Mouse (Mus musculus): ENCODE results near the gene Ago3. TPM values are rescaled to one million over a fixed set of nuclear protein-coding genes. Genes with fewer than 3 reads are reported as not detected.
A peak's percentile ranks its signal among the peaks of the same experiment; 100 is the strongest.

Gene Ago3
- 17.2 and 18.6 TPM in 2 replicates for polyA plus RNA-seq (2016; fragmentation: Nextera tagmentation; extraction: Ambion mirVana)

GRCm38 (mm10) chr4:126429347-126430079 lies at the start of gene Ago3:
Ago3 (minus strand) TSS chr4:126429556.
- Histone ChIP-seq H3K4me1 (peaks cover 6% of the 10 kb centered on the region; the same call in 1 of the 2 replicates), H3K9me3 (no peaks in the 10 kb centered on the region), H3K27me3 (replicated peaks) (no peaks in the 10 kb centered on the region), H3K4me2 (replicated peaks) (peak within 1 kb of the TSS; percentile 77), H3K4me3 (peak within 1 kb of the TSS; percentile 80), H3K9ac (peak within 1 kb of the TSS; percentile 85), H3K27ac (peak within 1 kb of the TSS; percentile 64), H3K36me3 (no peaks in the 10 kb centered on the region; the same call in none of the 2 replicates)
- under 1% methylated on average over 65 of the region's 65 CpGs for WGBS
- ATAC-seq (ENCODE audit: low FRiP score, low read depth), result peak; percentile 94

DNA sequence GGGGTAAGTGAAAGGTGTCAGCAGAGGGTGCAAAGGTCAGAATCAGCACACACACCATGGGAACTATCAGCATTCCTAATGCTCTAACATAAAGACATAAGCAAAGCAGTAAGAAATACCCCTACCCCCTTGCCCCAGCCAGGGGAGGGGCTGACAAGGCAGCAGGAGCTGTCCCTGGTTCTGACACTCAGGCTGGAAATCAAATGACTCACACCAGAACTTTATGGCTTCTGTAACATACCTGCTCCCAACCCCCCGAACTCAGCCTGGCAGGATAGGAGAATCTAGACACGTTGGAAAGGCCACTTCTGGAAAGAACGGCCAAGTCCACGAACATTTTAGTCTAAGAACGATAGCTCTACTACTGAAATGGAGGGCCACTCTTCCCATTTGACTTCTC lies 43.7 kb upstream of the Ago3 start:
- Histone ChIP-seq H3K9ac (no peak overlapping the region), H3K27ac (no peak overlapping the region), H3K4me1 (no peaks in the 10 kb centered on the region), H3K36me3 (no peaks in the 10 kb centered on the region), H3K9me3 (no peaks in the 10 kb centered on the region), H3K27me3 (replicated peaks) (no peaks in the 10 kb centered on the region), H3K4me2 (replicated peaks) (no peak overlapping the region), H3K4me3 (no peak overlapping the region)
- WGBS, result 47% methylated on average over 5 of the region's 5 CpGs
- ATAC-seq (ENCODE audit: low FRiP score, low read depth), result no peak

DNA sequence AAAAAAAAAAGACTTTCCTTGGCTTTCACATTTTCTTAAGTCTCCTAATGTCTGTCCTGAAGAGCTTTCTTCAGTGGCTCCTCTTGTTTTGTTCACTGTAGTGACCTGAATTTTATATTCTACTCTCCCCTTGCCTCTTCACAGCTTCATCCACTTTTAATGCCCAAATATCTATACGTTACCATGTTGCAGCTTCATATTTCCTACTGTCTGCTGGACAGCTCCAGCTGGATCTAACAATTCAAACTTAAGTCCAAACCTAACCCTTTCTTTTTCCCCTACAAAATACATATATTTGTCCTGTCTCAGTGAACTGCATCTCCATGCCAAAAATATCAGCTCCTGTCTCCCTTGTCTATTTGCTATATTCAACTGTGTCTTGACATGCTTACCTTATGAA lies 40.0 kb upstream of the Ago3 start:
- Histone ChIP-seq H3K4me1 (peaks cover 29% of the 10 kb centered on the region), H3K27me3 (replicated peaks) (no peaks in the 10 kb centered on the region), H3K36me3 (no peaks in the 10 kb centered on the region), H3K4me2 (replicated peaks) (peak overlapping the region; percentile 74; the same call in 1 of the 2 replicates), H3K9ac (no peak overlapping the region), H3K27ac (0 out of 2 replicates have a peak overlapping the region, but pooled peaks have one; percentile 93), H3K4me3 (no peak overlapping the region), H3K9me3 (no peaks in the 10 kb centered on the region)
- WGBS, result 75% methylated on average over 1 of the region's 1 CpGs
- ATAC-seq (ENCODE audit: low FRiP score, low read depth), result no peak

- Histone ChIP-seq H3K4me3 (peak overlapping the region; percentile 94; the same call in 1 of the 2 replicates), H3K4me1 (peaks cover 34% of the 10 kb centered on the region), H3K4me2 (replicated peaks) (peak overlapping the region; percentile 74), H3K9ac (peak overlapping the region; percentile 97; the same call in 1 of the 2 replicates), H3K27me3 (replicated peaks) (no peaks in the 10 kb centered on the region), H3K36me3 (no peaks in the 10 kb centered on the region), H3K27ac (peak overlapping the region; percentile 93; the same call in 1 of the 2 replicates), H3K9me3 (no peaks in the 10 kb centered on the region)
- no peak for ATAC-seq (ENCODE audit: low FRiP score, low read depth)
- 9% methylated on average over 8 of the region's 8 CpGs for WGBS
Observed at GRCm38 (mm10) chr4:126468925-126469324, 39.6 kb upstream of the Ago3 start.

DNA sequence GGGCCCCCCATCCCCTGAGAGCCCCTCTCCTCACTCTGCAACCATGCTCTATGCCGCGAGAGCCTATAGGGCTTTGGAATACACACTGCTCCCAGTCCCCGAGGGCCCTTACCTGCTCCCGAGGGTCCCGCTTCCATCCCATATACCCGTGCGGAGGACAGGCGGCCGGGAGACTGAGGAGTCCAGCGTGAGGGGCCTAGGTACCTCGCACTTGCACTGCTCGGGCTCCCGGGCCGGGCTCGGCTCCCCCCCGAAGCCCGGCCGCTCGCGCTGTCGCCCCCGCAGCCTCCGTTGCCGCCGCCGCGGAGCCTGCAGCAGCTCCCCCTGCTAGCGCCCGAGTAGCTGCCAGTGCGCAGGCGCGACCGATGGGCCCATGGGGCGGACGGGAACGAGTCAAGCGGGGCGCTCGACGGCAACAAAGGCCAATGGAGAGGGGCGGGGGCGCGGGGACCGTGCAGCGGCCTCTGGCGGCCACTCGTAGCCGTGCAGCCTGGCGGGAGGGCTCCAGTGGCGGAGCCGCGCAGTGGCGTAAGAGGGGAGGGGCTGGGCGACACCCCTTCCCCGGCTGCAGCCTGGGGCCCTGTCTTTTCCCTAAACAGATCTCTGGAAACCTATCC lies 39.0 kb upstream of the Ago3 start, which contains the start of gene Ago1:
Ago1 (minus strand) TSS at position 299 of the 617 bp plus-strand sequence.
- peaks cover 39% of the 10 kb centered on the region for H3K4me1 ChIP-seq
- WGBS, result under 1% methylated on average over 55 of the region's 55 CpGs

GRCm38 (mm10) chr4:126467721-126468284 lies 38.4 kb upstream of the Ago3 start:
- Histone ChIP-seq H3K9me3 (no peaks in the 10 kb centered on the region), H3K4me1 (peaks cover 41% of the 10 kb centered on the region), H3K27me3 (replicated peaks) (no peaks in the 10 kb centered on the region), H3K4me3 (peak overlapping the region; percentile 94), H3K36me3 (no peaks in the 10 kb centered on the region; the same call in 1 of the 2 replicates), H3K9ac (peak overlapping the region; percentile 97), H3K27ac (peak overlapping the region; percentile 93), H3K4me2 (replicated peaks) (peak overlapping the region; percentile 74)
- ATAC-seq (ENCODE audit: low FRiP score, low read depth), result peak; percentile 58
- WGBS, result under 1% methylated on average over 25 of the region's 25 CpGs

More for the DNA sequence above, 39.0 kb upstream of the Ago3 start, which contains the start of gene Ago1:
- H3K27ac ChIP-seq, result peak within 1 kb of the TSS; percentile 93
- no peaks in the 10 kb centered on the region; the same call in 1 of the 2 replicates for H3K36me3 ChIP-seq
- H3K27me3 ChIP-seq (replicated peaks), result no peaks in the 10 kb centered on the region
- H3K4me2 ChIP-seq (replicated peaks), result peak within 1 kb of the TSS; percentile 74
- peak within 1 kb of the TSS; percentile 94 for H3K4me3 ChIP-seq
- H3K9me3 ChIP-seq, result no peaks in the 10 kb centered on the region
- peak; percentile 77 for ATAC-seq (ENCODE audit: low FRiP score, low read depth)
- peak within 1 kb of the TSS; percentile 97 for H3K9ac ChIP-seq

DNA sequence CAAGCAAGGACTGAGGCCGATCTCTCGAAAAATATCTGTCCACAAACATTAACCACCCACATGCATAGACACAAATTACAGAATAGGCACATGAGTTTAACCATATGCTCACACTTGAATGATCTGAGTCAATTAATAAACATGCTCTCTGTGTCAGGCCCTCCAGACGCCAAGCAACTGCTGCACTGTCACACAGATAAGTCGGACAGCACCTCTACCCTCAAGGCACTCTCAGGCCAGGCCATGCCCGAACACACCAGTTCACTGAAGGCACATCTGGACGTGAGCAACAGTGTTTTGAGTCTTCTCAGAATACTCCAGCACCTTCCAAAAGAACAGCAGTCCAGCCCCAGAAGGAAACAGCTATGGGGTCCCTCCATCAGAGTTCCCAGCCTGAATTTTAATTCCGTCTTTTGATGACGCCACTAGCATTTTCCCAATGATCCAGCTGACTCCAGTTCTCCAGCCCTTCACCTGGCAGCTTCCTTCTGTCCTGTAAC lies 36.9 kb upstream of the Ago3 start:
- Histone ChIP-seq H3K27ac (peak overlapping the region; percentile 93), H3K9me3 (no peaks in the 10 kb centered on the region), H3K4me3 (peak overlapping the region; percentile 94), H3K27me3 (replicated peaks) (no peaks in the 10 kb centered on the region), H3K36me3 (no peaks in the 10 kb centered on the region; the same call in 1 of the 2 replicates), H3K4me1 (peaks cover 47% of the 10 kb centered on the region), H3K9ac (peak overlapping the region; percentile 97), H3K4me2 (replicated peaks) (peak overlapping the region; percentile 74)
- no peak for ATAC-seq (ENCODE audit: low FRiP score, low read depth)
- WGBS, result 14% methylated on average over 8 of the region's 8 CpGs

DNA sequence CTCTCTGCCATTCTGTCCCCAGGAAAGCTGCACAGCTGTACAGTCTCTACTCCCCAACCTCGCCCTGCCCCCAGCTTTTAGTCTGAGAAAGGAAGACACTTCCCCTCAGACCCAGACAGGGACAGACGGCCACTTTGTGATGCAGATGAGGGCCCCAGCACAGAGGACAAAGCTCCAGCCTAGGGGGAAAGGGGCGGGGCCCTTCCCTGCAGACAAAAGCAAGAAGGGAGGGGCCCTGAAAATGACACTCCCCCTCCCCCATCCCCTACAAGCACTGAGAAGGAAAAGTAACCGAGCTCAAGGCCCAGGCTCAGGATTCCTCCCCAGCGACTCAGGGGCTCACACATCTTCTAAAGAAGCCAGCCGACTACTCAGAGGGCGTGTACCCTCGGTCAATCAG lies 36.5 kb upstream of the Ago3 start:
- H3K4me3 ChIP-seq, result peak overlapping the region; percentile 94
- 3% methylated on average over 8 of the region's 8 CpGs for WGBS
- H3K9me3 ChIP-seq, result no peaks in the 10 kb centered on the region
- no peaks in the 10 kb centered on the region for H3K27me3 ChIP-seq (replicated peaks)
- H3K36me3 ChIP-seq, result peaks cover 2% of the 10 kb centered on the region; the same call in 1 of the 2 replicates
- H3K27ac ChIP-seq, result peak overlapping the region; percentile 93
- H3K4me1 ChIP-seq, result peaks cover 47% of the 10 kb centered on the region
- peak; percentile 74 for ATAC-seq (ENCODE audit: low FRiP score, low read depth)
- peak overlapping the region; percentile 97 for H3K9ac ChIP-seq
- peak overlapping the region; percentile 74 for H3K4me2 ChIP-seq (replicated peaks)

DNA sequence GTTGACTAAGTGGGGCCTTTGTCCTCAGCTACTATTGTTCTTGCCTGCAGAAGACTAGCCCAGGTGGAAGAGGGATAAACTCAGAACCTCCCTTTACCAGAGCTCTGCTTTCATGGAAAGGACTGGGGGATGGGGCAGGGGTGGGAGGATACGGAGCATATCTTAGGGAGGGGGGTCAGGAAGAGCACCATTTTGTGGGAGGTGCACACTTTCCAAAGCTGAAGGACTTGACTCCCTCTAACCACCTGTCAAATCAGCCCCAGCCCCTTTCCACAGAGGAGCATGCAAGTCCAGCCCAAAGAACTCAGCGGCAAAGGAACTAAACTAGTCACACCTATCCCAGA lies 35.5 kb upstream of the Ago3 start:
- Histone ChIP-seq H3K4me3 (peak overlapping the region; percentile 94), H3K4me2 (replicated peaks) (peak overlapping the region; percentile 74), H3K9me3 (no peaks in the 10 kb centered on the region), H3K4me1 (peaks cover 47% of the 10 kb centered on the region), H3K36me3 (peaks cover 12% of the 10 kb centered on the region), H3K27ac (peak overlapping the region; percentile 93), H3K27me3 (replicated peaks) (no peaks in the 10 kb centered on the region), H3K9ac (peak overlapping the region; percentile 97)
- WGBS, result 7% methylated on average over 2 of the region's 2 CpGs
- ATAC-seq (ENCODE audit: low FRiP score, low read depth), result no peak

- Histone ChIP-seq H3K27me3 (replicated peaks) (no peaks in the 10 kb centered on the region), H3K27ac (peak overlapping the region; percentile 93), H3K9ac (peak overlapping the region; percentile 47), H3K36me3 (peaks cover 17% of the 10 kb centered on the region), H3K4me2 (replicated peaks) (peak overlapping the region; percentile 74), H3K4me3 (peak overlapping the region; percentile 94), H3K4me1 (peaks cover 47% of the 10 kb centered on the region), H3K9me3 (no peaks in the 10 kb centered on the region)
- WGBS, result 11% methylated on average over 4 of the region's 4 CpGs
- no peak for ATAC-seq (ENCODE audit: low FRiP score, low read depth)
Observed at GRCm38 (mm10) chr4:126464189-126464891, 35.0 kb upstream of the Ago3 start.

DNA sequence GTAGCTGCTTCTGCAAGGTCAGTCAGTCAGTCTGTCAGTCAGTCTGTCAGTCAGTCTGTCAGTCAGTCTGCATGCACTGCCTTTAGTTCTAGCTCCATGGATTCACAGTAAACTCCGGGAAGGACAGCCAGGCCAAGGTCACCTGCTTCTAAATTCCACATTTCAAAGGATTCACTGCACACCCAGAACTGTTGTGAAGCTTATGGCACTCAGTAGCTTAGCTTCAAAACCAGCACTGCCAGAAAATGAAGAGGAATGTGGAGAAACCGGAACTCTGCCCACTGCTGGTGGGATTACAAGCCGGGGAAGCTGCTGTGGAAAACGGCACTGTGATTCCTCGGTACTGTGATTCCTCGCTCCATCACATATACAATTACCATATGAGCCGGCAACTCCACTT lies 26.1 kb upstream of the Ago3 start:
- no peak for ATAC-seq (ENCODE audit: low FRiP score, low read depth)
- H3K9ac ChIP-seq, result no peak overlapping the region
- H3K4me3 ChIP-seq, result no peak overlapping the region
- 92% methylated on average over 7 of the region's 7 CpGs for WGBS
- no peak overlapping the region for H3K4me2 ChIP-seq (replicated peaks)
- no peaks in the 10 kb centered on the region for H3K4me1 ChIP-seq
- H3K27me3 ChIP-seq (replicated peaks), result no peaks in the 10 kb centered on the region
- peaks cover 97% of the 10 kb centered on the region for H3K36me3 ChIP-seq
- H3K27ac ChIP-seq, result no peak overlapping the region
- no peaks in the 10 kb centered on the region for H3K9me3 ChIP-seq
